Mouse (Mus musculus): Measurements from ENCODE around the gene Rplp2. TPM values are rescaled to one million over a fixed set of nuclear protein-coding genes. Genes with fewer than 3 reads are reported as not detected.

Gene Rplp2
- polyA plus RNA-seq, 1 experiment = 584 TPM

DNA sequence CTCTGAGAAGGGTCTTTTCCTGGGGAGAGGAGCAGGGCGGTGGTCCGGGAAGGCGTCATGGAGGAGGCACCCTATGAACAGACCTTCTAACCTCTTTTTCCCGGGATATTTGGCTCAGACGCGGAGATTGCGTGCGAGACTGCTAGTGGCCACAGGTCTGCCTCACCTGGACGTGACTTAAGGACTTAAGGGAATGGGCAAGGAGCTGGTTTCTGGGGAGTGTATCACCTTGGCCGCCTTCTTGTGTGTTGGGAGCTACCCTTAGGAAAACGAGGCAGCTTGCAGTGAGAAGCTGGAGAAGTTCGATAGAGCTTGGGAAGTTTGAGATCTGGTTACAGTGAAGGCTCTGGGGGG lies 28.6 kb downstream of the Rplp2 start:
- no peaks in the 10 kb centered on the region for H3K9me3 ChIP-seq (ENCODE audit: control insufficient read depth, low read length)
- H3K4me1 ChIP-seq (ENCODE audit: control insufficient read depth) = peaks cover 67% of the 10 kb centered on the region
- no peak for TF ChIP-seq TAL1 (IDR thresholded peaks at IDR 0.05; ENCODE audit: low read length)
- TF ChIP-seq GATA1 (IDR thresholded peaks at IDR 0.05; ENCODE audit: low read length) = no peak
- peak overlapping the region; percentile 95 for H3K4me3 ChIP-seq (replicated peaks)
- H3K27me3 ChIP-seq (ENCODE audit: control insufficient read depth) = peaks cover 4% of the 10 kb centered on the region
- peaks cover 27% of the 10 kb centered on the region for H3K36me3 ChIP-seq (ENCODE audit: control insufficient read depth)

DNA sequence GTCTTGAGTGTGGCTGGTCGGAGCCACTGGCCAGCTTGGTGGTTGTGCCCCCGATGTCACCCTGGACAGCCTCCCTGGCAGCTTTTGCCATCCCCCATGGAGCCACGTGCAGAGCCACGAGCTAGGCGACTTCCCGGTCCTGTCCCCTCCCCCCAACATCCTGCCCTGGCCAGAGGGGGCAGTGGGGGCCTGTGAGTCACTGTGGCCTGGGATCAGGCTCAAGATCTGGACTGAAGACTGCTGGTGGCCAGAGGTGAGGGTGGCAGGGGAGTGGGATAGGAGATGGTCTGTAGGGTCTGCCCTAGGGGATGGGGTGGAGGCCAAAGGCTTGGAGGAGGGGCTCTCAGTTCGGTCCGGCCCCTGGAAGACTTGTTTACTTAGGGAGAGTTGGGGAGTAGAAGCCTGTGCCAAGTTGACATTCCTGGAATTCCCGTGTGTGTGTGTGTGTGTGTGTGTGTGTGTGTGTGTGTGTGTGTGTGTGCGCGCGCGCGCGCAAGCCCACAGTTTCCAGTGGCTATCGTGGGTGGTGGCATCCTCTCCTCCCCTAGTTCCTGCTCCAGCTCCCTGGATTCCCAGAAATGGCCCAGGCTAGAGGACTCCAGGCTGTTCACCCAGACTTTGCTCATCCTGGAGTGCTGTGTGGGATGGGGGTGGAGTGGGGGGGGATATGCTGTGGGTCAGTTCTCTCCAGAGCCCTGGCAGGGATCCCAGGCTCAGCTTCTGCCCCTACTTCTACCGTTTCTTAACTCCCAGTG lies 29.2 kb downstream of the Rplp2 start:
- H3K9me3 ChIP-seq (ENCODE audit: control insufficient read depth, low read length) = no peaks in the 10 kb centered on the region
- H3K4me3 ChIP-seq (replicated peaks) = peak overlapping the region; percentile 95
- H3K27me3 ChIP-seq (ENCODE audit: control insufficient read depth) = peaks cover 10% of the 10 kb centered on the region
- H3K4me1 ChIP-seq (ENCODE audit: control insufficient read depth) = peaks cover 72% of the 10 kb centered on the region
- no peak for TF ChIP-seq TAL1 (IDR thresholded peaks at IDR 0.05; ENCODE audit: low read length)
- peaks cover 21% of the 10 kb centered on the region for H3K36me3 ChIP-seq (ENCODE audit: control insufficient read depth)

DNA sequence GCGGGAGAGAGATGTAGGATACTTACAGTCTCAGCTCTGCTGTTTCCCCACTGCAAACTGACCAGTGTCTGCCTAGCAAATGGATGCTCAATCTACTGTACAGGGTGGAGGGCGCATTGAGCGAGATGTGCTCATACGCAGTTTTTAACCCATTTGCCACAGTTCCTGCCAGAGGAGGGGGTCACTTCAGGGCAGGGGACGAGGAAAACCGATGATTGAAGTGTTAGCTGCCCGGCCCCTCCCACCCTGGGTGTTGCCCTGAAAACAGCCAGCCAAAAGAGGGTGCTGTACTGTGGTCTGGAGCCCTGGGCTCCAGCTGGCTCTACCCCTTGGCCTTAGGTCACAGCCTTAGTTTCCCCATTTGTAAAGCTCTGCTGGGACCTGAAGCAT lies 29.8 kb downstream of the Rplp2 start:
- Histone ChIP-seq H3K27me3 (ENCODE audit: control insufficient read depth) (peaks cover 16% of the 10 kb centered on the region), H3K9me3 (ENCODE audit: control insufficient read depth, low read length) (no peaks in the 10 kb centered on the region; the same call in 1 of the 2 replicates), H3K36me3 (ENCODE audit: control insufficient read depth) (peaks cover 17% of the 10 kb centered on the region), H3K4me1 (ENCODE audit: control insufficient read depth) (peaks cover 76% of the 10 kb centered on the region), H3K4me3 (replicated peaks) (peak overlapping the region; percentile 95)
- TF ChIP-seq TAL1 (IDR thresholded peaks at IDR 0.05; ENCODE audit: low read length) (no peak), GATA1 (IDR thresholded peaks at IDR 0.05; ENCODE audit: low read length) (no peak)

DNA sequence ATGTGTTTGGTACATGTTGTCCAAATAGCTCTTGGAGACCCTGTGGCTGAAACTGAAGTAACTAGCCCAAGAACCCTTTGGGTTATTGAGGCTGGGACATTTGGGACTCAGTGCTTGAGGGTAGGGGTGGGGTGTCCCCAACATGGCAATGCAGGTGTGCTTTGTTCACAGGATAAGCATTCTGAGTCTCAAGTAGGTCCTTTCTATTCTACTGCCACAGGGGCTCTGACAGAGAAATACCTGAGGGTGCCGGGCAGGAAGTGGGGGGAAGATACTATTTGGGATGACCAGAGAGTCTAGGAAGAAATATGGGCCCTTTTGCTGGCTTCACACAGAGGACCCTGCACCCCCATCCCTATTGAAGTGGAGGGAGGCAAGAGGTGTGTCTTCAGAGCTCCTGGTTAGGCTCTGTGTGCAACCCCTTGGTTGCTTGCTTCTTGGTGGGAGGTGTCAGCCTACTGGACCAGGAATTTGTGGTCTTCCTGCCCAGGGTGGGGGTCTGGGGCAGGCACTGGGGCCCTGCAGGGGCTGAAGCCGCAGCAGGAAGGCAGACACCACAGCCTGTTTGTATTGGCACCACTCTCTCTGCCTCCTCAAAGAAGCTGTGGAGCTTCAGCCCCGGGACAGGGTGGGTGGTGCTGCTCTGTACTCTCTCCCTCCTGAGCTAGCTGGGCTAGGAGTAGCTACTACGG lies 30.6 kb downstream of the Rplp2 start:
- Histone ChIP-seq H3K4me1 (ENCODE audit: control insufficient read depth) (peaks cover 78% of the 10 kb centered on the region), H3K9me3 (ENCODE audit: control insufficient read depth, low read length) (no peaks in the 10 kb centered on the region; the same call in 1 of the 2 replicates), H3K4me3 (replicated peaks) (no peak overlapping the region), H3K27me3 (ENCODE audit: control insufficient read depth) (peaks cover 23% of the 10 kb centered on the region), H3K36me3 (ENCODE audit: control insufficient read depth) (peaks cover 9% of the 10 kb centered on the region)
- TF ChIP-seq GATA1 (IDR thresholded peaks at IDR 0.05; ENCODE audit: low read length) (no peak), TAL1 (IDR thresholded peaks at IDR 0.05; ENCODE audit: low read length) (no peak)

DNA sequence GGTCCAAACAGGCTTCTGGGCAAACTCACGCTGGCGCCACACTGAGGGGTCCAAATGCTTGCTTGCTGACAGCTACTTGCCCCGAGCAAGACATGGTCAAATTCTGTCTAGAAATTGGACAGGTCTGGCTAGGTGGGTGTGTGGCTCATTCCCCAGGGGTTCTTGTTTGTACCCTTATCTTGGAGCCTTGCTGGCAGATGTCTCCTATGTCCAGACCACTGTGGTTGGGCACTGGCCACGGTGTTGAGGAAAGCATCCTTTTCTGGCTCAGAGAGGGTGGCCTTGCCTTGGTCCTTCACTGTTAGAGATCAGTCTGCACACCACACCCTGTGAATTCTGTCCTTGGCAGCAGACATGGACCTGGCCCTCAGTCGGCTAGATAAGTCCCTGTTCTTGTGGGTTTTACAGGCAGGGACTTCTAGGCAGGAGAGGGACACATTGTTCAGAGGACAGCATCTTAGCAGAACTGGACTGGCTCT lies 31.1 kb downstream of the Rplp2 start:
- Histone ChIP-seq H3K36me3 (ENCODE audit: control insufficient read depth) (peaks cover 4% of the 10 kb centered on the region), H3K4me1 (ENCODE audit: control insufficient read depth) (peaks cover 75% of the 10 kb centered on the region), H3K9me3 (ENCODE audit: control insufficient read depth, low read length) (no peaks in the 10 kb centered on the region; the same call in 1 of the 2 replicates), H3K4me3 (replicated peaks) (no peak overlapping the region), H3K27me3 (ENCODE audit: control insufficient read depth) (peaks cover 29% of the 10 kb centered on the region)
- TF ChIP-seq GATA1 (IDR thresholded peaks at IDR 0.05; ENCODE audit: low read length) (no peak), TAL1 (IDR thresholded peaks at IDR 0.05; ENCODE audit: low read length) (no peak)

DNA sequence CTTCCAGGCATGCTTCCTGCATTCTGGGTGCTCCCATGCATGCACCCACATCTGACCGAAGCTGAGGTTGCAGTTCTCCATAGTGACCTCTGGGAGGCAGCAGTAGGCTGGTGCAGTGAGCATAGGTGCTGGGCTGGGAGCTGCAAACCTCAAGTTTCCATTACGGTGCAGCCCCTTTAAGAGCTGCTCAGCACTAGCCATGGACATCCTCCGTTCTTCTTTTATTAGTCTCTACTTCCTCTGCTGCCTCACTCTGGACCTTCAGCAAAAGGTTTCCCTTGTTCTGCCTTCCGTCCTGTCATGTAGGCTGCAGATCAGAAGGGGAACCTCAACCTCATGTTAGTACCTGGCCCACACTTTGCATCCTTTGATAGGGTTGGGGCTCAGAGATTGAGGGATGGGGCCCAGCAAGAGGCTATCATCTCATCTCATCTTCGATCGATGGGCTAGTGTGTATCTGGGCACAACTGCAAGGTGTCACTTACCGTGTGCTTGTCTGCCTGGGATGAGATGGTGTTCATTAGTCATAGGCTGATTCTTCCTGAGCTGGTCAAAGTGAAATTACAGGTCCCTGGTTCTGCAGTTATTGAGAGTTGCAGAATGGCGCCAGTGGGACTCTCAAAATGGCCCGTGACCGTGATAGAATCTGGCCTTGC lies 33.8 kb downstream of the Rplp2 start:
- Histone ChIP-seq H3K27me3 (ENCODE audit: control insufficient read depth) (peaks cover 38% of the 10 kb centered on the region), H3K4me1 (ENCODE audit: control insufficient read depth) (peaks cover 52% of the 10 kb centered on the region), H3K9me3 (ENCODE audit: control insufficient read depth, low read length) (no peaks in the 10 kb centered on the region; the same call in 1 of the 2 replicates), H3K36me3 (ENCODE audit: control insufficient read depth) (peaks cover 13% of the 10 kb centered on the region), H3K4me3 (replicated peaks) (no peak overlapping the region)
- TF ChIP-seq TAL1 (IDR thresholded peaks at IDR 0.05; ENCODE audit: low read length) (no peak), GATA1 (IDR thresholded peaks at IDR 0.05; ENCODE audit: low read length) (no peak)

DNA sequence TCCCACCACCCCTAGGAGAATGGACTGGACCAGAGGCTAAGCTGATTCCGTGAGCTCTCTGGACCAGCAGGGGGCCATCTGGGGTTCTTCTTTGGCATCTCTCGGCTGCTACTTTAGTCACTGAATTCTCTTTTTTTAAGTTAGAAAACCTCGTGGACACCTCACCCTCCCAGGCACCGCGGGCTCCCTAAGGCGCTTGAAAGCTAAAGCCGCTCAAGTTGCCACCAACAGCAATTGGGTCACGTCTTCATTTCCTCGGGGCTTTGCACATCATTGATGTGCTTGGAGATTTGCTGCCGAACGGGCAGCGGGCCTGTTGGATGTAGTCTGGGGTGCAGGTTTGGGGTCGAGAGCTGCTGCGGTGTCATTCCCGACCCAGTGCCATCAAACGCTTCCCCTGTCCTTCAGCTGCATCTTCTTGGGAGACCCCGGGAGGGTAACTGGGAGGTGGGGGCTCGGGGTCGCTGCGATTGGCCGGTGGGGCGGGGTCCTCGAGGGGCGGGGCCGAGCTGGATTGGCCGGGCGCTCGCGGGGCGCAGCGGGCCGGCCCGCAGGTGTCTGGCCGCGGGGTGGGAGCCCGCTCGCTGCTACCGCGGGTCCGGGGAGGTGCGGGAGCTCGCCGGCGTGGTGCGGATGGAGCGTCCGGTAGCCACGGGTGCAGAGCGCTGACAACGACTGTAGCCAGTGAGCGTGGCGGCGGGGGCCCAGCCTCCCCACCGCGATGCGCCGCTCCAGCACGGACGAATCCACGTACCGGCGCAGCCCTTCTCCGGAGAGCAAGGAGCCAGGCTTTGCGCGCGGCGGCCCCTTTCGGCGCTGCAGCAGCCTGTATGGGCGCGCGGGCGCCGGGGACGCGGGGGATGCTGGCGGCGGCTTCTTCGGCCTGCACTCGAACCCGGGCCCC lies 34.6 kb downstream of the Rplp2 start:
- no peaks in the 10 kb centered on the region; the same call in 1 of the 2 replicates for H3K9me3 ChIP-seq (ENCODE audit: control insufficient read depth, low read length)
- peaks cover 19% of the 10 kb centered on the region for H3K36me3 ChIP-seq (ENCODE audit: control insufficient read depth)
- TF ChIP-seq GATA1 (IDR thresholded peaks at IDR 0.05; ENCODE audit: low read length) (no peak), TAL1 (IDR thresholded peaks at IDR 0.05; ENCODE audit: low read length) (no peak)
- peaks cover 45% of the 10 kb centered on the region for H3K4me1 ChIP-seq (ENCODE audit: control insufficient read depth)
- H3K4me3 ChIP-seq (replicated peaks) = peak overlapping the region; percentile 54
- peaks cover 38% of the 10 kb centered on the region for H3K27me3 ChIP-seq (ENCODE audit: control insufficient read depth)

DNA sequence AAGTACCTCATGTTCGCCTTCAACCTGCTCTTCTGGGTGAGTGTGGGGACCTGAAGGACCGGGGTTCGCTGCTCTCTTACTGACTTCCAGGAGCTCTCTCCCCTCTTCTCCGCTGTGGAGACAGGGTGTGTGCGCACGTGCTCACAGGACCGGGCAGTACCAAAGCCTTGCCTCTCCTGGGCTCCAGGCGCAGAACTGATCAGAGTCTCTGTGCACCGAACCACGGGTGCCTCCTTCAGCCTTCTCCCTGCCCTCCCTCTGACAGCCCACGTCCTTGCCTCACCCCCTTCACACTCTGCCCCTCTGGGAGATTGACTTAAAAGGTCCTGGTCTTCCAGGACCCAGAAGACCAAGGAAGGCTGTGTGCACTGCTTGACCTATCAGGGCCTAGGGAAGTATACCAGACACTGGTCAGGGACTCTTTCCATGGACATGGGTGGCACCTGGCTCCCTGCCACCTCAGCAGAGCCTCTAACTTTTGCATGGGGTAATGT lies 35.4 kb downstream of the Rplp2 start:
- TF ChIP-seq TAL1 (IDR thresholded peaks at IDR 0.05; ENCODE audit: low read length) (no peak), GATA1 (IDR thresholded peaks at IDR 0.05; ENCODE audit: low read length) (no peak)
- H3K4me1 ChIP-seq (ENCODE audit: control insufficient read depth) = peaks cover 42% of the 10 kb centered on the region
- no peaks in the 10 kb centered on the region; the same call in 1 of the 2 replicates for H3K9me3 ChIP-seq (ENCODE audit: control insufficient read depth, low read length)
- peak overlapping the region; percentile 54 for H3K4me3 ChIP-seq (replicated peaks)
- H3K36me3 ChIP-seq (ENCODE audit: control insufficient read depth) = peaks cover 24% of the 10 kb centered on the region
- H3K27me3 ChIP-seq (ENCODE audit: control insufficient read depth) = peaks cover 38% of the 10 kb centered on the region
